Mouse (Mus musculus): ENCODE measurements around the gene Rhog. TPM values are rescaled to one million over a fixed set of nuclear protein-coding genes. Genes with fewer than 3 reads are reported as not detected.

Rhog gene
- total RNA-seq, 2 experiments from 2014 or later, result 23.9 to 30.1 TPM

- DNase-seq, result no peak
Measured at GRCm38 (mm10) chr7:102222336-102222735, 33.5 kb downstream of the Rhog start.

- DNase-seq, result no peak
Measured at GRCm38 (mm10) chr7:102221899-102222298, 34.0 kb downstream of the Rhog start.

GRCm38 (mm10) chr7:102211071-102211470 lies 44.8 kb downstream of the Rhog start:
- DNase-seq, result no peak

- peak; percentile 98 for DNase-seq
Measured at GRCm38 (mm10) chr7:102209756-102210721, 45.8 kb downstream of the Rhog start, which contains the start of the genes Nup98 and Pgap2. Gene Nup98, minus strand, starts transcription at chr7:102210176. Gene Pgap2, plus strand, starts transcription at chr7:102210208.

GRCm38 (mm10) chr7:102208806-102209363 lies 47.0 kb downstream of the Rhog start:
- DNase-seq, result no peak

GRCm38 (mm10) chr7:102205646-102206045 lies 50.2 kb downstream of the Rhog start:
- no peak for DNase-seq

- no peak for DNase-seq
Measured at GRCm38 (mm10) chr7:102204296-102204857, 51.5 kb downstream of the Rhog start.

GRCm38 (mm10) chr7:102200996-102201785 lies 54.7 kb downstream of the Rhog start:
- no peak for DNase-seq

- no peak for DNase-seq
Measured at GRCm38 (mm10) chr7:102200576-102200975, 55.3 kb downstream of the Rhog start.

- no peak for DNase-seq
Measured at GRCm38 (mm10) chr7:102192356-102192755, 63.5 kb downstream of the Rhog start.

Other genes with a start within 250 kb of the Rhog start
- gene Il18bp, start 237.4 kb downstream of the Rhog start, total RNA-seq (2021), result 1 to 10 TPM; 2.3 to 3.5 TPM
- gene Rnf121, start 190.6 kb downstream of the Rhog start, total RNA-seq (2021), result 10 to 100 TPM; 18.8 to 25.8 TPM
- gene Xndc1, start 190.5 kb downstream of the Rhog start, total RNA-seq (2021), result 10 to 100 TPM in 1 of 2 experiments, 1 to 10 TPM in 1; 5.9 to 11.9 TPM
- gene Xntrpc, start 190.3 kb downstream of the Rhog start, total RNA-seq (2021), result under 1 TPM; 0.75 to 0.95 TPM
- under 1 TPM; 0.07 to 0.52 TPM for gene Trpc2, start 172.9 kb downstream of the Rhog start, total RNA-seq (2021)
- 100 to 1,000 TPM; 264 to 297 TPM for gene Art1, start 154.3 kb downstream of the Rhog start, total RNA-seq (2021)
- 1 to 10 TPM; 8.2 to 8.4 TPM for gene Art5, start 146.6 kb downstream of the Rhog start, total RNA-seq (2021)
- not detected for gene Chrna10, start 139.2 kb downstream of the Rhog start, total RNA-seq (2021)
- gene Nup98, start 45.9 kb downstream of the Rhog start, total RNA-seq (2021), result 10 to 100 TPM; 25.1 to 31.5 TPM
- gene Pgap2, start 45.8 kb downstream of the Rhog start, total RNA-seq (2021), result 10 to 100 TPM; 35.9 to 40.7 TPM
- 100 to 1,000 TPM; 219 to 233 TPM for gene Stim1, start 11.8 kb upstream of the Rhog start, total RNA-seq (2021)
- gene Rrm1, start 185.6 kb upstream of the Rhog start, total RNA-seq (2021), result 10 to 100 TPM; 25.5 to 30.0 TPM
- gene Olfr543, start 225.6 kb upstream of the Rhog start, total RNA-seq (2021), result not detected
- gene Olfr544, start 232.3 kb upstream of the Rhog start, total RNA-seq (2021), result not detected
- gene Olfr545, start 243.5 kb upstream of the Rhog start, total RNA-seq (2021), result not detected